Mouse (Mus musculus): ENCODE data around the gene Peli1.
"Not testable (repeated sequence)": the region's sequence is repeated elsewhere in the genome, so short reads cannot be mapped to it uniquely, and the experiment has no call there.

Peli1 gene

GRCm38 (mm10) chr11:21173926-21174325 is 82.8 kb downstream of the Peli1 start:
- POLR2A ChIA-PET: interaction anchor here in 2 of 4 experiments (0.7 to 0.9 kb wide), 2 partner anchors 82 to 432 kb away, joined by 3 to 4 read pairs; partner anchors contain the start of gene Aftph (in 1 of the 2)
- CTCF ChIA-PET: no interaction called here

- ChIA-PET POLR2A (interaction anchor here in 3 of 4 experiments (0.6 to 0.9 kb wide), 3 partner anchors 83 to 1435 kb away, joined by 3 to 4 read pairs (median 3); partner anchors contain the start of gene Aftph (in 1 of the 3)), CTCF (interaction anchor here in 1 of 4 experiments (0.6 kb wide), 1 partner anchor 55 kb away, joined by 10 read pairs; no protein-coding TSS in a partner anchor)
These were observed 83.3 kb downstream of the Peli1 start for GRCm38 (mm10) chr11:21174396-21174795.

GRCm38 (mm10) chr11:21175063-21175462 is 84.0 kb downstream of the Peli1 start:
- CTCF ChIA-PET: interaction anchor here in 1 of 4 experiments (0.6 kb wide), 1 partner anchor 56 kb away, joined by 10 read pairs; no protein-coding TSS in a partner anchor
- POLR2A ChIA-PET: interaction anchor here in 1 of 4 experiments (0.6 kb wide), 1 partner anchor 1435 kb away, joined by 3 read pairs; no protein-coding TSS in a partner anchor

- POLR2A ChIA-PET: no interaction called here
These were observed 85.4 kb downstream of the Peli1 start for GRCm38 (mm10) chr11:21176491-21176890.

GRCm38 (mm10) chr11:21178343-21178742 is 87.3 kb downstream of the Peli1 start:
- ChIA-PET POLR2A (interaction anchor here in 1 of 4 experiments (1.2 kb wide), 1 partner anchor 31 kb away, joined by 5 read pairs; no protein-coding TSS in a partner anchor), CTCF (interaction anchor here in 2 of 4 experiments (1.0 to 1.1 kb wide), 2 partner anchors 263 to 265 kb away, joined by 4 to 5 read pairs; no protein-coding TSS in a partner anchor)

More at GRCm38 (mm10) chr11:21176491-21176890, 85.4 kb downstream of the Peli1 start:
- CTCF ChIA-PET: interaction anchor here in 2 of 4 experiments (0.6 to 1.2 kb wide), 2 partner anchors 8 to 77 kb away, joined by 3 to 4 read pairs; no protein-coding TSS in a partner anchor

GRCm38 (mm10) chr11:21178998-21179645 is 88.0 kb downstream of the Peli1 start:
- ChIA-PET CTCF (interaction anchor here in 1 of 4 experiments (1.0 kb wide), 1 partner anchor 263 kb away, joined by 4 read pairs; no protein-coding TSS in a partner anchor), POLR2A (interaction anchor here in 2 of 4 experiments (0.7 to 1.2 kb wide), 2 partner anchors 30 to 88 kb away, joined by 3 to 5 read pairs; no protein-coding TSS in a partner anchor)

GRCm38 (mm10) chr11:21179873-21180272 is 88.8 kb downstream of the Peli1 start:
- POLR2A ChIA-PET: interaction anchor here in 1 of 4 experiments (0.9 to 1.7 kb wide), 4 partner anchors 9 to 439 kb away, joined by 3 to 4 read pairs (median 3); no protein-coding TSS in a partner anchor
- CTCF ChIA-PET: interaction anchor here in 1 of 4 experiments (0.6 kb wide), 1 partner anchor 9 kb away, joined by 5 read pairs; no protein-coding TSS in a partner anchor

- CTCF ChIA-PET: interaction anchor here in 2 of 4 experiments (0.6 kb wide), 2 partner anchors 8 to 296 kb away, joined by 3 to 5 read pairs; no protein-coding TSS in a partner anchor
- POLR2A ChIA-PET: interaction anchor here in 1 of 4 experiments (0.9 to 1.7 kb wide), 4 partner anchors 10 to 440 kb away, joined by 3 to 4 read pairs (median 3); no protein-coding TSS in a partner anchor
These were observed 89.6 kb downstream of the Peli1 start for GRCm38 (mm10) chr11:21180650-21181049.

GRCm38 (mm10) chr11:21181616-21182015 is 90.5 kb downstream of the Peli1 start:
- ChIA-PET CTCF (no interaction called here), POLR2A (interaction anchor here in 2 of 4 experiments (0.7 to 1.7 kb wide), 3 partner anchors 18 to 34 kb away, joined by 3 read pairs; no protein-coding TSS in a partner anchor)

GRCm38 (mm10) chr11:21182709-21183108 is 91.6 kb downstream of the Peli1 start:
- POLR2A ChIA-PET: interaction anchor here in 1 of 4 experiments (0.7 to 1.1 kb wide), 2 partner anchors 17 to 19 kb away, joined by 3 to 4 read pairs; no protein-coding TSS in a partner anchor
- CTCF ChIA-PET: no interaction called here

- POLR2A ChIA-PET, CTCF ChIA-PET: not testable (repeated sequence)
These were observed 100.7 kb downstream of the Peli1 start for GRCm38 (mm10) chr11:21191821-21192220.

- CTCF ChIA-PET: no interaction called here
- POLR2A ChIA-PET: interaction anchor here in 1 of 4 experiments (0.6 kb wide), 1 partner anchor 91 kb away, joined by 3 read pairs; no protein-coding TSS in a partner anchor
These were observed 103.8 kb downstream of the Peli1 start for GRCm38 (mm10) chr11:21194851-21195250.
